Mouse (Mus musculus): ENCODE data around the gene Gm49361.

The Gm49361 gene

GRCm38 (mm10) chr14:57709171-57709570 lies 36.7 kb downstream of the Gm49361 start:
- H3K27me3 ChIP-seq (ENCODE audit: control insufficient read depth, insufficient read depth, low read length, poor library complexity, severe bottlenecking): no peaks in the 10 kb centered on the region
- no peak for DNase-seq (ENCODE audit: low read depth, low spot score)
- H3K36me3 ChIP-seq (ENCODE audit: control insufficient read depth, insufficient read depth, low read length, poor library complexity, severe bottlenecking): no peaks in the 10 kb centered on the region; the same call in 1 of the 2 replicates

GRCm38 (mm10) chr14:57708580-57708979 lies 37.3 kb downstream of the Gm49361 start:
- H3K27me3 ChIP-seq (ENCODE audit: control insufficient read depth, insufficient read depth, low read length, poor library complexity, severe bottlenecking): no peaks in the 10 kb centered on the region
- no peaks in the 10 kb centered on the region; the same call in 1 of the 2 replicates for H3K36me3 ChIP-seq (ENCODE audit: control insufficient read depth, insufficient read depth, low read length, poor library complexity, severe bottlenecking)
- no peak for DNase-seq (ENCODE audit: low read depth, low spot score)

- Histone ChIP-seq H3K36me3 (ENCODE audit: control insufficient read depth, insufficient read depth, low read length, poor library complexity, severe bottlenecking) (peaks cover 7% of the 10 kb centered on the region; the same call in 1 of the 2 replicates), H3K27me3 (ENCODE audit: control insufficient read depth, insufficient read depth, low read length, poor library complexity, severe bottlenecking) (no peaks in the 10 kb centered on the region)
- DNase-seq (ENCODE audit: low read depth, low spot score): no peak
Observed at GRCm38 (mm10) chr14:57707100-57707893, 38.6 kb downstream of the Gm49361 start.

GRCm38 (mm10) chr14:57706760-57707099 lies 39.2 kb downstream of the Gm49361 start:
- peaks cover 12% of the 10 kb centered on the region for H3K36me3 ChIP-seq (ENCODE audit: control insufficient read depth, insufficient read depth, low read length, poor library complexity, severe bottlenecking)
- DNase-seq (ENCODE audit: low read depth, low spot score): no peak
- H3K27me3 ChIP-seq (ENCODE audit: control insufficient read depth, insufficient read depth, low read length, poor library complexity, severe bottlenecking): no peaks in the 10 kb centered on the region

- no peak for DNase-seq (ENCODE audit: low read depth, low spot score)
- H3K36me3 ChIP-seq (ENCODE audit: control insufficient read depth, insufficient read depth, low read length, poor library complexity, severe bottlenecking): peaks cover 15% of the 10 kb centered on the region
- no peaks in the 10 kb centered on the region for H3K27me3 ChIP-seq (ENCODE audit: control insufficient read depth, insufficient read depth, low read length, poor library complexity, severe bottlenecking)
Observed at GRCm38 (mm10) chr14:57705759-57706158, 40.1 kb downstream of the Gm49361 start.

- peaks cover 17% of the 10 kb centered on the region for H3K36me3 ChIP-seq (ENCODE audit: control insufficient read depth, insufficient read depth, low read length, poor library complexity, severe bottlenecking)
- H3K27me3 ChIP-seq (ENCODE audit: control insufficient read depth, insufficient read depth, low read length, poor library complexity, severe bottlenecking): no peaks in the 10 kb centered on the region
- no peak for DNase-seq (ENCODE audit: low read depth, low spot score)
Observed at GRCm38 (mm10) chr14:57705075-57705474, 40.8 kb downstream of the Gm49361 start.

- no peaks in the 10 kb centered on the region for H3K27me3 ChIP-seq (ENCODE audit: control insufficient read depth, insufficient read depth, low read length, poor library complexity, severe bottlenecking)
- no peak for DNase-seq (ENCODE audit: low read depth, low spot score)
- peaks cover 25% of the 10 kb centered on the region for H3K36me3 ChIP-seq (ENCODE audit: control insufficient read depth, insufficient read depth, low read length, poor library complexity, severe bottlenecking)
Observed at GRCm38 (mm10) chr14:57701915-57702477, 43.9 kb downstream of the Gm49361 start.

GRCm38 (mm10) chr14:57699461-57699970 lies 46.4 kb downstream of the Gm49361 start:
- DNase-seq (ENCODE audit: low read depth, low spot score): no peak
- Histone ChIP-seq H3K27me3 (ENCODE audit: control insufficient read depth, insufficient read depth, low read length, poor library complexity, severe bottlenecking) (no peaks in the 10 kb centered on the region), H3K36me3 (ENCODE audit: control insufficient read depth, insufficient read depth, low read length, poor library complexity, severe bottlenecking) (peaks cover 35% of the 10 kb centered on the region)

GRCm38 (mm10) chr14:57699016-57699415 lies 46.9 kb downstream of the Gm49361 start:
- Histone ChIP-seq H3K36me3 (ENCODE audit: control insufficient read depth, insufficient read depth, low read length, poor library complexity, severe bottlenecking) (peaks cover 35% of the 10 kb centered on the region), H3K27me3 (ENCODE audit: control insufficient read depth, insufficient read depth, low read length, poor library complexity, severe bottlenecking) (no peaks in the 10 kb centered on the region)
- DNase-seq (ENCODE audit: low read depth, low spot score): no peak

- H3K36me3 ChIP-seq (ENCODE audit: control insufficient read depth, insufficient read depth, low read length, poor library complexity, severe bottlenecking): peaks cover 27% of the 10 kb centered on the region
- DNase-seq (ENCODE audit: low read depth, low spot score): no peak
- H3K27me3 ChIP-seq (ENCODE audit: control insufficient read depth, insufficient read depth, low read length, poor library complexity, severe bottlenecking): no peaks in the 10 kb centered on the region
Observed at GRCm38 (mm10) chr14:57696066-57696465, 49.8 kb downstream of the Gm49361 start.

GRCm38 (mm10) chr14:57695550-57695949 lies 50.4 kb downstream of the Gm49361 start:
- DNase-seq (ENCODE audit: low read depth, low spot score): peak; percentile 38
- H3K27me3 ChIP-seq (ENCODE audit: control insufficient read depth, insufficient read depth, low read length, poor library complexity, severe bottlenecking): no peaks in the 10 kb centered on the region
- peaks cover 27% of the 10 kb centered on the region for H3K36me3 ChIP-seq (ENCODE audit: control insufficient read depth, insufficient read depth, low read length, poor library complexity, severe bottlenecking)

GRCm38 (mm10) chr14:57694246-57694645 lies 51.7 kb downstream of the Gm49361 start:
- Histone ChIP-seq H3K36me3 (ENCODE audit: control insufficient read depth, insufficient read depth, low read length, poor library complexity, severe bottlenecking) (peaks cover 27% of the 10 kb centered on the region), H3K27me3 (ENCODE audit: control insufficient read depth, insufficient read depth, low read length, poor library complexity, severe bottlenecking) (no peaks in the 10 kb centered on the region)
- DNase-seq (ENCODE audit: low read depth, low spot score): no peak

- no peak for DNase-seq (ENCODE audit: low read depth, low spot score)
- no peaks in the 10 kb centered on the region for H3K27me3 ChIP-seq (ENCODE audit: control insufficient read depth, insufficient read depth, low read length, poor library complexity, severe bottlenecking)
- H3K36me3 ChIP-seq (ENCODE audit: control insufficient read depth, insufficient read depth, low read length, poor library complexity, severe bottlenecking): peaks cover 24% of the 10 kb centered on the region
Observed at GRCm38 (mm10) chr14:57692517-57693130, 53.3 kb downstream of the Gm49361 start.

- DNase-seq (ENCODE audit: low read depth, low spot score): no peak
- H3K36me3 ChIP-seq (ENCODE audit: control insufficient read depth, insufficient read depth, low read length, poor library complexity, severe bottlenecking): peaks cover 17% of the 10 kb centered on the region
- H3K27me3 ChIP-seq (ENCODE audit: control insufficient read depth, insufficient read depth, low read length, poor library complexity, severe bottlenecking): no peaks in the 10 kb centered on the region
Observed at GRCm38 (mm10) chr14:57691316-57691715, 54.6 kb downstream of the Gm49361 start.

- peaks cover 13% of the 10 kb centered on the region for H3K36me3 ChIP-seq (ENCODE audit: control insufficient read depth, insufficient read depth, low read length, poor library complexity, severe bottlenecking)
- no peak for DNase-seq (ENCODE audit: low read depth, low spot score)
- H3K27me3 ChIP-seq (ENCODE audit: control insufficient read depth, insufficient read depth, low read length, poor library complexity, severe bottlenecking): no peaks in the 10 kb centered on the region
Observed at GRCm38 (mm10) chr14:57690681-57691080, 55.2 kb downstream of the Gm49361 start.
